Mouse (Mus musculus): Measurements from ENCODE around the gene Gpr62.

GRCm38 (mm10) chr9:106433389-106433788 lies 32.3 kb downstream of the Gpr62 start:
- no peak for TF ChIP-seq CTCF (IDR thresholded peaks at IDR 0.05; ENCODE audit: low read depth)
- no peak for TF ChIP-seq EP300 (optimal IDR thresholded peaks at IDR 0.05)

All from stomach, postnatal 0 days (tissue).